Mouse (Mus musculus): ENCODE results near the gene Pabpn1l.
"Not testable (repeated sequence)": the region's sequence is repeated elsewhere in the genome, so short reads cannot be mapped to it uniquely, and the experiment has no call there.

The Pabpn1l gene

GRCm38 (mm10) chr8:122648192-122648970 lies 25.8 kb upstream of the Pabpn1l start:
- no peak for DNase-seq (ENCODE audit: low read depth)

GRCm38 (mm10) chr8:122646337-122646736 lies 23.8 kb upstream of the Pabpn1l start:
- DNase-seq (ENCODE audit: low read depth) = no peak

DNA sequence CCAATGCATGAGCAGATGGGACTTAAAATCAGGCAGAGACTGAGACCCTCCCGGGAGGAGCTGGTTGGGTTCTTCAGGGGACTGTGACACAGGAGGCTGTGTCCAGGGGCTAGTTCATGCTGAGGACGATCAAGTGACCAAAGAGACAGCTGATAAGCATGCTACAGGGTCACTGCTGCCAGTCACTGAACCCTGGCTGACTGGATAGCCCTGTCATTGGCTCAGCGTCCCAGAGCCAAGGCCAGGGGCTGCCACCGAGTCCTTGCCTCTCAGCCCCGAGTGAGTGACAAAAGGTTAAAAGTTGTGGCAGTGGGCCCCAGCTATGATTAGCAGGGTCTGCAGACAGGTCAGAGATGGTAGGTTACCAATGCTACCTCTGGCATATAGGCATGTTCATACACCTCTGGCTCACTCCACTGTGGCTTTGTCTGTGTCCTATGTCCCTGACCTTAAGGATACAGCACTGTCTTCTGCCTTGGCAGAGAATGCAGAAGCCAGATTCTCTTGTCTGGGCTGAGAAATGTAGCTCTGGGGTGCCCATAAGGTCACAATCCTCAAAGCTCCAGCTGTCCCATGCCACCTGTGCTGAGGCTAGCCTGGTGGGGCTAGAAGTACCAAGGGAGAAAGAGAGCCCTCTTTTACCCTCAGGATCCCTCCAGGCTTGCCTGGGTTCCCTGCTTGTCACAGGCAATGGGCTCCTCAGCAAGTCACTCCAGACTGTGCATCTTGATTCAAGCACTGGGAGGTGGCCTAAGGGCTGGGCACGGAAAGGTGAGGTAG lies 21.8 kb upstream of the Pabpn1l start:
- DNase-seq (ENCODE audit: low read depth) = no peak

DNA sequence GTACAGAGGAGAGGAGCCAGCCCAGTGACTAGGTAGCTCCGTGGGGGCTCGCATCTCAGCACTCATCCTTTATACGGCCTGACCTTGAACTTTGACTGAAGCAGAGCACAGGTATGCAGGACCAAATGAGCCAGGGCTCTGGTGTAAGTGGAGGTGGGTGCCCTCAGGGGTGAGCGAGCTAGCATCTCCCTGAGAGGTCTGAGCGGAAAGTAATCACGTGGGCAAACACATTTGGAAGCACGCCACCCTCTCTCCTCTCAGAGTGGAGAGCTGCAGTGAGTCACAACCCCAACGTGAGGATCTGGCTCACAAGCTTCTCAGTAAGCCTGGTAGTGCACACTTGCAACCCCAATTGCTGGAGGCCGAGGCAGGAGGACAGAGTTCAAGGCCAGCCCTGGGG lies 19.5 kb upstream of the Pabpn1l start:
- DNase-seq (ENCODE audit: low read depth) = peak; percentile 50

DNA sequence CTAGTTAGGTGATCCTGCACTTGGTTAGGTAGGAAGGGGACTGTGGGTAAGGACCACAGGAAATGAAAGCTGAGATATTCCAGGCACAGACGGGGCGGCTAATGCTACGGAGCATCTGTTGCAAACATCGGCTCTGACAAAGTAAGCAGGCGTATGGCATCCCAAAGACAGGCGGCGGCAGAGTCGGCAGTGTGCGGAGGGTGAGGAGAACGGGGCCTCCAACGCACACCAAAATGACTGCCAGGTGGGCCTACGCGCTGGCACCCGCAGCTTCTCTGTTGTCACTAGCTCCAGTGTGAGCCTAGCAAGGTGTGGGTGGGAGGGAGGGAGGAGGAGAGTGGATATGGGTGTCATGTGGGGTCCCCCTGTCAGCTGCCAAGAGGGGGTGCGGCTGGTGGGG lies 18.9 kb upstream of the Pabpn1l start:
- no peak for DNase-seq (ENCODE audit: low read depth)

- no peak for DNase-seq (ENCODE audit: low read depth)
Observed at GRCm38 (mm10) chr8:122640825-122641224, 18.3 kb upstream of the Pabpn1l start.

- peak; percentile 33 for DNase-seq (ENCODE audit: low read depth)
Observed at GRCm38 (mm10) chr8:122639521-122640248, 17.1 kb upstream of the Pabpn1l start.

- no peak for DNase-seq (ENCODE audit: low read depth)
Observed at GRCm38 (mm10) chr8:122638601-122639000, 16.1 kb upstream of the Pabpn1l start.

- DNase-seq (ENCODE audit: low read depth) = no peak
Observed at GRCm38 (mm10) chr8:122637230-122637629, 14.7 kb upstream of the Pabpn1l start.

- DNase-seq (ENCODE audit: low read depth) = no peak
Observed at GRCm38 (mm10) chr8:122636803-122637175, 14.2 kb upstream of the Pabpn1l start.

GRCm38 (mm10) chr8:122635878-122636802 lies 13.6 kb upstream of the Pabpn1l start:
- no peak for DNase-seq (ENCODE audit: low read depth)

- no peak for DNase-seq (ENCODE audit: low read depth)
Observed at GRCm38 (mm10) chr8:122633205-122633604, 10.7 kb upstream of the Pabpn1l start.

DNA sequence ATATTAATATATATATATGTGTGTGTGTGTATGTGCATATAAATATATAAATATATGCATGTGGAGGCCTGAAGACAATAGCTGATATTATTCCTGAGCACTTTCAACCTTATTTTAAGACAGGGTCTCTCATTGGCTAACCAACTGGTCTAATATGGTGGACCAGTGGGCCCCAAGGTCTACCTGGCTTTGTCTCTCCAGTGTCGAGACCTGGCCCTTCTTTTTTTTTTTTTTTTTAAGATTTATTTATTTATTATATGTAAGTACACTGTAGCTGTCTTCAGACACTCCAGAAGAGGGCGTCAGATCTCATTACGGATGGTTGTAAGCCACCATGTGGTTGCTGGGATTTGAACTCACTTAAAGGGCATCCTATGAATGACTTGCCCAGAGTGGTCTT lies 9.6 kb upstream of the Pabpn1l start:
- not testable (repeated sequence) for DNase-seq (ENCODE audit: low read depth)

DNA sequence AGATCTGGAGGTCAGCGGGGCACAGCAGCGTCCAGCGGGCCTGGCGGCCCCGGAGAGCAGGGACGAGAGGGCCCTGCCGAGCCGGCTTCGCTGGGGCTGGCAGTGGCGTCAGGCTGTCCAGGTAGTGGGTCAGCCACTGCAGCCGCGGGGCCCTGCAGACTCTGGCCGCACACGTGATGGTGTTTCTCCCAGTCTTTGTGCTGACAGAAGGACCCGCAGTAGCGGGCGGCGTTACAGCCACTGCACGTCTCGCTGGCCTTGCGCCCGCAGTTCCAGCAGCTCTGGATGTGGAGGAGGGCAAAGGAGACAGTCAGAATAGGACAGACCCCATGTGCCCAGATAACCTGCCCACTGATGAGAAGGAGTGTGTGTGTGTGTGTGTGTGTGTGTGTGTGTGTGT lies 8.2 kb upstream of the Pabpn1l start:
- DNase-seq (ENCODE audit: low read depth) = no peak

DNA sequence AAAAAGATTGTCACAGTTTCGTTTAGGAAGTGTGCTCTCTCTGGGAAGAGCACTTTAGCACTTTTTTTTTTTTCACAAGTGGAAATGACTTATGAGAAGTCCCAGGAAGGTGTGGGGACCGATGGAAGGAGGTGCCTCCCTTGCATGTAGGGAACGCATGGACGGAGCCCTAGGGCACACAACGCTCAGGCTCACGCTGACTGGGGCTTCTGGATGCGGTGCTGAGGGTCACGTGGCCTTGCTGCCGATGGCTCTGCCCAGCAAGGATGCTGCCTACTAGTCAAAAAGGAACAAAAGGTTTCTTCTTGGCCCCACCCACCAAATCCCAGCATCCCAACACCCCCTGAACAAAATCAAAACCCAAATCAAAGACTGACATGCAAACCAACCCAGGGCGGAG lies 6.8 kb upstream of the Pabpn1l start:
- DNase-seq (ENCODE audit: low read depth) = no peak

- no peak for DNase-seq (ENCODE audit: low read depth)
Observed at GRCm38 (mm10) chr8:122626896-122627295, 4.4 kb upstream of the Pabpn1l start.

- no peak for DNase-seq (ENCODE audit: low read depth)
Observed at GRCm38 (mm10) chr8:122625811-122626210, 3.3 kb upstream of the Pabpn1l start.

GRCm38 (mm10) chr8:122624653-122625052 lies 2.1 kb upstream of the Pabpn1l start:
- no peak for DNase-seq (ENCODE audit: low read depth)

- no peak for DNase-seq (ENCODE audit: low read depth)
Observed at GRCm38 (mm10) chr8:122623844-122624642, 1.5 kb upstream of the Pabpn1l start.

DNA sequence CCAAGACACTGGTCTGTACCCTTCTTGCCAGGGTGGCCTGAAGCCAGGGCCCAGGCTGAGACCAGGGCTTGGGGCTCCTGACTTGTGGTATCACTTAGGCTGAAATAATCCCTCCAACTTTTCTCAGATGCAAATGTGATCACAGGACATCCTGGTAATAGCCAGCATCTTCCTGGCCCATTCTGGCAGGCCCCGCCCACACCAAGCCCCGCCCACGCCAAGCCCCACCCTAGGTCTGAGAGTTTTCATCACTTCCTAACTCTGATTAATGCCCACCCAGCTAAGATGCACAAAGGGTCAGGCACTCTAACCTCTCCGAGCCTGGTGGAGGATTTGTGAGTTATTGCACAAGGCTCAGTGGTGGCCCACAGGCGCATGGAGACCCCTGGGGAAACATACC lies 2.1 kb downstream of the Pabpn1l start:
- no peak for DNase-seq (ENCODE audit: low read depth)

All from fibroblast of lung, adult 2 months (primary cell).